Mouse (Mus musculus): ENCODE data around the gene L3mbtl2.

Gene L3mbtl2

GRCm38 (mm10) chr15:81708991-81709390 lies 45.3 kb downstream of the L3mbtl2 start:
- DNase-seq (ENCODE audit: low read depth, low spot score), result no peak

- no peak for DNase-seq (ENCODE audit: low read depth, low spot score)
Observed at GRCm38 (mm10) chr15:81709686-81710085, 46.0 kb downstream of the L3mbtl2 start.

- DNase-seq (ENCODE audit: low read depth, low spot score), result no peak
Observed at GRCm38 (mm10) chr15:81710801-81711200, 47.1 kb downstream of the L3mbtl2 start.

- no peak for DNase-seq (ENCODE audit: low read depth, low spot score)
Observed at GRCm38 (mm10) chr15:81713742-81714141, 50.1 kb downstream of the L3mbtl2 start.

GRCm38 (mm10) chr15:81718336-81719138 lies 54.8 kb downstream of the L3mbtl2 start:
- peak; percentile 40 for DNase-seq (ENCODE audit: low read depth, low spot score)

- DNase-seq (ENCODE audit: low read depth, low spot score), result no peak
Observed at GRCm38 (mm10) chr15:81719139-81719531, 55.4 kb downstream of the L3mbtl2 start.

GRCm38 (mm10) chr15:81722361-81722760 lies 58.7 kb downstream of the L3mbtl2 start:
- no peak for DNase-seq (ENCODE audit: low read depth, low spot score)

GRCm38 (mm10) chr15:81723653-81724052 lies 60.0 kb downstream of the L3mbtl2 start:
- DNase-seq (ENCODE audit: low read depth, low spot score), result no peak

- DNase-seq (ENCODE audit: low read depth, low spot score), result no peak
Observed at GRCm38 (mm10) chr15:81725965-81726364, 62.3 kb downstream of the L3mbtl2 start.

GRCm38 (mm10) chr15:81729241-81729791 lies 65.6 kb downstream of the L3mbtl2 start:
- no peak for DNase-seq (ENCODE audit: low read depth, low spot score)

GRCm38 (mm10) chr15:81729792-81730635 lies 66.3 kb downstream of the L3mbtl2 start:
- DNase-seq (ENCODE audit: low read depth, low spot score), result peak; percentile 99

- no peak for DNase-seq (ENCODE audit: low read depth, low spot score)
Observed at GRCm38 (mm10) chr15:81735075-81735474, 71.4 kb downstream of the L3mbtl2 start.

Measured in brain, embryonic 18.5 days (tissue).